Mouse (Mus musculus) right cerebral cortex, postnatal 36 days (tissue): ENCODE data around the gene Cabp1.

Experiments used
- DNase-seq, 2 experiments: peaks; one replicate each; pipeline ENCODE4 v3.0.0; 2022; ENCODE audit warnings: low spot score in 2 of 2, mixed read lengths in 1 of 2

Gene Cabp1

GRCm38 (mm10) chr5:115193669-115194625 is at the start of gene Cabp1:
Gene Cabp1 (minus strand): TSS chr5:115194381.
- DNase-seq, result peak; percentile 60 to 64

DNA sequence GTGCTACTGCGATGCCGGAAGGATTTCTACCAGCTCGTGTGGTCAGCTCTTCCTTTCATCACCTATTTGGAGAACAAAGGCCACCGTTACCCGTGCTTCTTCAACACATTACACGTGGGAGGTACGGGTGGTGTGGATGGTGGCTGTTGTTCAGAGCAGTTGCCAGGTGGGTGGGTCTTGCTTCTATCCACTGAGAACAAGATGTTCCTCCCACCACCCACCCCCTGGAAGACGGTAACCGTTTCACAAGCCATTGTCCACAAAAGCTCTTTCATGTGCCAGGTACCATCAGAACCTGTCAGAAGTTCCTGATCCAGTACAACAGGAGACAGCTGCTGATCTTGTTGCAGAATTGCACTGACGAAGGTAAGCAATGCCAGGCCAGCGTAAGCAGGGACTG is 46.0 kb upstream of the Cabp1 start:
- DNase-seq, result peak; percentile 48 to 54

DNA sequence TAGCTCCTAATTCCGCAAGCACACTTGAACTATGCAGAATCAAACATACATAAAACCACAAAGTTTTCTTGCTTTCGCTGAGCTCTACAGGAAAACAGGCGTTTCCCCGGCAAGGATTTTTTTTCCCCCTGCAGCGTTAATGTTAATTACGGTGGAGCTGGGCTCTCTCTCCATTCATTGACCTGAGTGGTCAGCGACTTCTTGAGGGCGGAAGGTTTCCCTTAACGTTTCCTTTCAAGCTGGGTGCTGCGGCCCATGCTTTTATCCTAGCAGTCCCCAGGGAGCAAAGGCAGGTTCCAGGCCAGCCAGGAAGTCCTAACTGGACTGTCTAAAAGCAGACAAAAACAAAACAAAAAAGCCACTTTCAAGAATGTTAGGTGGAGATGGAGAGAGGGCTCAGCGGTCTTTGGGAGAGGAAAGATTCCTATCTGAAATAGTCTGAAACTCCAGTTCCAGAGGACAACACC is 44.6 kb upstream of the Cabp1 start:
- DNase-seq, result no peak

- peak; percentile 91 for DNase-seq
Measured at GRCm38 (mm10) chr5:115237803-115238728, 43.9 kb upstream of the Cabp1 start.

- DNase-seq, result peak; percentile 77 to 83
Measured at GRCm38 (mm10) chr5:115235786-115236263, 41.6 kb upstream of the Cabp1 start, which contains the start of gene Pop5. Gene Pop5 (plus strand): TSS chr5:115235836.

- DNase-seq, result peak; percentile 74 to 78
Measured at GRCm38 (mm10) chr5:115235323-115235771, 41.2 kb upstream of the Cabp1 start.

- DNase-seq, result peak; percentile 18 to 62
Measured at GRCm38 (mm10) chr5:115234519-115234918, 40.3 kb upstream of the Cabp1 start.

DNA sequence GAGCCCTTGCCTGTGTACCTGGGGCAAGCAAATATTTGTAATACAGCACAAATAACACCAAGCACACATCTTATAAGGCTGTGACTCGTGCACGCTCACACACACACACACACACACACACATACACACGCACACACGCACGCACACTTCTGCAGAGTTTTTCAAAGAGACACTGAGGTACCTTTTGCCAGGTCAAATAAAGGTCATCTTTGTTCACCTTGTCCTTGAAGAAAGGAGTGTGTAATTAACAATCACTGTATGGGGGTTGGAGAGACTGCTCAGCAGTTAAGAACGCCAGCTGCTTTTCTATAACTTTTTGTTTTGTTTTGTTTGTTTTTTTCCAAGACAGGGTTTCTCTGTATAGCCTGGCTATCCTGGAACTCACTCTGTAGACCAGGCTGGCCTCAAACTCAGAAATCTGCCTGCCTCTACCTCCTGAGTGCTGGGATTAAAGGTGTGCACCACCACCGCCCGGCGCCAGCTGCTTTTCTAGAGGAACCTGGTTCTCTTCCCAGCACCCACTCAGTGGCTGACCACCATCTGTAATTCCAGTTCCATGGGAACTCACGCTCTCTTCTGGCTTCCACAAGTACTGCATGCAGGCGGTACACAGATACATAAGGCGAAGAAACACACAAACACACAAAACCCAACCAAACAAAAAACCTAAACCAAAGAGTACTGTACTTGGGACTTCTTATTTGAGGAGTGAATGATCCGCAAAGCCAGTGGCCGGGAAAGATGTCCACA is 39.0 kb upstream of the Cabp1 start:
- DNase-seq, result no peak

- no peak for DNase-seq
Measured at GRCm38 (mm10) chr5:115232516-115232915, 38.3 kb upstream of the Cabp1 start.

DNA sequence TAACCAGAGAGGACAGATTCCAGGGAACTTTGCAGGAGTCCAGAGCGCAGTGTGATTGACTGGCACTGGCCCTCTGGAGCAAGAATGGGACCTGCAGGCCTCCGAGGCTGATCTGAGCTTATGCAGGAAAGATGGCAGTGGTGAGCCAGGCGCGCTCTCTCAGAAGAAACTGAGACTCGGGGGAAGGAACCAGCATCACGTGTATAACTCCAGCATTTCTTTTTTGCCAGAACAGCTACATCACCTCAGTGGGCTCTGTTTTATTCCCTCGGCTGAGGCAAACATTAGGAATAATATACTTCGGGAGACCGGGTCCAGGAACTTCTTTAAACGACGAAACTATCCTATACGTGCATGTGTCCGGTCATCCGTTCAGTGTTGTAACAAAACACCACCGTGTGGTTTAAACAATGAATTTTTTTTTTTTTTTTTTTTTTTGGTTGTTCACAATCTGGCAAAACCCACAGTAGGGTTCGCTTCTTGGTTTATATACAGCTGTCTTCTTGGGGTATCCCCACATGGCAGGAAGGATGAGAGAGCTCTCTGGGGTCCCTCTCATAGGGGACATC is 37.5 kb upstream of the Cabp1 start:
- no peak for DNase-seq

DNA sequence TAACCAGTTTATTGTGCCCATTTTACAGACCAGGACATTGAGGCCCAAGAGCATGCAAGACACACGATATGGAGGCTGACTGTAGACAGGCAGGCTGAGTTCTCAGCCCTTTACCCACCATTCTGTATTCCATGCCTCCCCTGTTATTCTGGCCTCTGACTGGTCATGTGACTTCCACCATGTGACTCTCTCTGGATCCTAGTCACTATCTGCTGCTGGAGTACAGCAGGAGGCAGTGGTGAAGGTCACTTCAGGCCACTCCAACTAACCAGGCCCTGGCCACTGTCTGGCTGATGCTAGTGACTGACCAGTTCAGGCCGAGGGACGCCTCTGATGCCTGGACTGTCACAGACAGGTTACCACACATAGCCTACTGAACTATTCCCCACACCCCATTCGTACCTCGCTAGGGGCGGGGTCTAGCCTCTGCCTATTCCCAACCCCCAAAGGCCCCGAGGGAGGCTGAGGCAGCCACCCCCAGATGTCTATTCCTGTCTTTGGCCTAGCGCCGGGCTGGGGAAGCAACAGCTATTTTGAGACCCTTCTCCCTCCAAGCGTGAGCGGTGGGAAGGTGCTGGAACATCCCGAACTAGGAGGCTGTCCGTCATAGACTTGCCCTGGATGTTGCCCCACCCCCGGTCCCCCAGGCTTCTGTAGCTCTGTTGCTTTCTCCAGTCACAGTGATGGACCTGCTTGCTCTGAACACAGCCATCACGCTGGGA is 36.8 kb upstream of the Cabp1 start:
- DNase-seq, result peak; percentile 69 to 89

GRCm38 (mm10) chr5:115222485-115222884 is 28.3 kb upstream of the Cabp1 start:
- DNase-seq, result no peak

DNA sequence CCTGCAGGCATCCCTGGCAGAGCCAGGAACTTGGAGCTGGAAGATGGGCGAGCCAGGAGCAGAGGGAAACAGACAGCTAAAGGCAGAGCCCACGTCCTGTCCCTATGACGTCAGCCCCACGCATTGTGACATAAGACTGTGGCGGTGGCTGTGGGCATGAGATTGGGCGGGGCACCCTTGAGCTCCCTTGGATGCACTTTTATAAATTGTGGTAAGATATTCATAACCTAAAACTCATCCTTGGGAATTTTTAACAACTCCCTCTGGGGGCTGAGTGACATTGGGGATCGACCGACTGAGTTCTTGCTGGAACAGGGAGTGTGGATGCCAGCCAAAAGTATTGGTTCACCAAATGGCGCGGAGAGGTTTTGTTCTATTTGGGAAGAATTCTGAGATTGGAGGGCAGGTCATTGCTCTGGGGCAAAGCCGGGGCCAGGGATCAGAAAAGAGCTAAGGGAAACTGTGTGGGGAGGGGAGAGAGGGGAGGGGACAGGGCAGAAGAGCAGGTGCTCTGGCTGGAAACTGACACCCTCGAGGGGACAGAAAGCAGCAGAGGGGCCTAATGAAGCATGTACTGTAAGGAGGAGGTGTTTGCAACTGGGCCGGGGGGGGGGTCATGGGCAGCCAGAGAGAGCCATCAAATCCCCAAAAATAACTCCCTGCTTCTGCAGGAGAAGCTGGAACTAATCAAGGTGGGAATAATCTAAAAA is 26.9 kb upstream of the Cabp1 start:
- DNase-seq, result peak; percentile 40 to 83

- DNase-seq, result peak; percentile 18 to 62
Measured at GRCm38 (mm10) chr5:115217998-115218397, 23.8 kb upstream of the Cabp1 start.

- no peak for DNase-seq
Measured at GRCm38 (mm10) chr5:115215273-115216185, 21.3 kb upstream of the Cabp1 start.

- peak in 1 of 2 experiments; percentile 79 for DNase-seq
Measured at GRCm38 (mm10) chr5:115214864-115215263, 20.7 kb upstream of the Cabp1 start.

DNA sequence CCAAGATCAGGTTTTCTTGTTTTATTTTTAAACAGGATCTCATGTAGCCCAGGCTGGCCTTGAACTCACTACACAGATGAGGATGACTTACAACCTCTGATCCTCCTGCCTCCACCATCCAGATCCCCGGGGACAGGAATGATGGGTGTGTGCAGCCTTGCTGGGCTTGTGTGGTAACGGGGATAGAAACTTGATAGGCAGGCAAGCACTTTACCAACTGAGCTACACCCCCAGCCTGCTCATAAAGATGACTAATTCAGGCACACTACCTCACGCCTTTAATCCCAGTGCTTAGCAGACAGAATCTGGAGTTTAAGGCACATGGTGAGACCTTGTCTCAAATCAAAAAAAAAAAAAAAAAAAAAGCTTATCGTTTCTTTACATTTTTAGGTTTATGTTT is 18.7 kb upstream of the Cabp1 start:
- peak in 1 of 2 experiments; percentile 66 for DNase-seq

- DNase-seq, result no peak
Measured at GRCm38 (mm10) chr5:115212451-115212850, 18.3 kb upstream of the Cabp1 start.
